Mouse (Mus musculus) spleen, adult 2 months (tissue): ENCODE measurements around the gene Cdca5.

ENCODE experiments used
- CTCF ChIP-seq: fragments of 200-500 bp; IDR thresholded peaks from 2 replicates; pipeline ENCODE4 v1.5.1; 2011; ENCODE audit warnings: mild to moderate bottlenecking, inconsistent platforms; ENCODE audit not compliant: insufficient read depth, insufficient read length, insufficient replicate concordance; ENCODE audit errors: extremely low read depth
- POLR2A ChIP-seq: fragments of 200-500 bp; IDR thresholded peaks from 2 replicates; pipeline ENCODE4 v1.6.1; 2011; ENCODE audit warnings: low read depth, low read length, inconsistent platforms

DNA sequence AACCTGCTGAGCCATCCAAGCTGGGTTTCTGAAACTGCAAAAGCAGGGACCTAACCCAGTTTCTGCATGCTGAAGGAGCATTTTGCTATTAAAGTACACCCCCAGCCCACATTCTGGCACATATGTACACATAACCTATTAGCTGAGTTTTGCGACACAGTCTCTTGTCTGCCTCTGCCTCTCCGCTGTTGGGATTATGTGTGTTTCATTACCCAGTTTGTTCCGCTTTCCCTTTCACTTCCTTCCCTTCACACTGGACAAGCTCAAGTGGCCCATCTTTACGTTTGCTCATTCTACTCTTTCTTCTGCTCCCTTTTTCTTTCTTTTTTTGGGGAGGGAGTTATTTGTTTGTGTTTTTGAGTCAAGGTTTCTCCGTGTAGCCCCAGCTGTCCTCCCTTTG lies 10.9 kb upstream of the Cdca5 start:
- TF ChIP-seq POLR2A (no peak), CTCF (no peak)
